Mouse (Mus musculus) limb, embryonic 11.5 days (tissue): ENCODE measurements at regions not wholly inside any gene's neighbourhood (a gene's known extent, or its start where the extent isn't known, plus 50 kb on each side); places are given as distances from the start of the nearest gene placed in this dataset.

ENCODE experiments used
- ATAC-seq: fragments of 200-750 bp; cut with Nextera tagmentation; 2 replicates; pipeline ENCODE4 v1.8.0; 2017; ENCODE audit warnings: low read depth; ENCODE audit not compliant: insufficient number of reproducible peaks, low FRiP score, low TSS enrichment
- DNase-seq: peaks from one replicate; pipeline ENCODE4 v3.0.0-alpha.2; 2015; ENCODE audit warnings: low spot score
- H3K27ac ChIP-seq: fragments of 300-500 bp; sonication (generic); replicated peaks from 2 replicates; pipeline ENCODE4 v1.5.1; 2014; ENCODE audit warnings: low read depth, mild to moderate bottlenecking, low read length
- H3K27me3 ChIP-seq: fragments of 300-500 bp; sonication (generic); 2 replicates; pipeline ENCODE4 v1.6.1; 2014; ENCODE audit warnings: mild to moderate bottlenecking, low read length, mixed read lengths; ENCODE audit not compliant: control insufficient read depth, insufficient read depth
- H3K36me3 ChIP-seq: fragments of 300-500 bp; sonication (generic); 2 replicates; pipeline ENCODE4 v1.6.1; 2014; ENCODE audit warnings: mild to moderate bottlenecking, low read length, moderate library complexity, mixed read lengths; ENCODE audit not compliant: control insufficient read depth, insufficient read depth
- H3K4me1 ChIP-seq: fragments of 300-500 bp; sonication (generic); 2 replicates; pipeline ENCODE4 v1.6.1; 2014; ENCODE audit warnings: low read length, mixed read lengths; ENCODE audit not compliant: control insufficient read depth, insufficient read depth
- H3K4me2 ChIP-seq: fragments of 300-500 bp; sonication (generic); 2 replicates; pipeline ENCODE4 v1.6.1; 2014; ENCODE audit warnings: low read depth, mild to moderate bottlenecking, moderate library complexity; ENCODE audit not compliant: severe bottlenecking
- H3K4me3 ChIP-seq: fragments of 300-500 bp; sonication (generic); 2 replicates; pipeline ENCODE4 v1.5.1; 2014; ENCODE audit warnings: low read depth, low read length
- H3K9ac ChIP-seq: fragments of 300-500 bp; sonication (generic); 2 replicates; pipeline ENCODE4 v1.6.1; 2014; ENCODE audit warnings: mild to moderate bottlenecking, low read length
- H3K9me3 ChIP-seq: fragments of 300-500 bp; sonication (generic); 2 replicates; pipeline ENCODE4 v1.6.1; 2016; ENCODE audit warnings: low read length; ENCODE audit not compliant: control insufficient read depth
- WGBS: fragments of 180-500 bp; shearing (Covaris S2); extraction: QIAGEN DNeasy Blood & Tissue Kit; methylation state at CpG from one replicate; pipeline ENCODE4 v1.1.7; 2014; 5-methylcytosine and 5-hydroxymethylcytosine counted together

- Histone ChIP-seq H3K9me3 (no peaks in the 10 kb centered on the region), H3K27me3 (no peaks in the 10 kb centered on the region), H3K4me2 (no peak overlapping the region), H3K4me1 (no peaks in the 10 kb centered on the region), H3K9ac (no peak overlapping the region), H3K27ac (no peak overlapping the region), H3K36me3 (no peaks in the 10 kb centered on the region), H3K4me3 (no peak overlapping the region)
- WGBS, result 91% methylated on average over 2 of the region's 2 CpGs
- ATAC-seq (no peak), DNase-seq (no peak)
Measured at GRCm38 (mm10) chr8:7732726-7733125, 928.3 kb downstream of the Efnb2 start.

GRCm38 (mm10) chr8:7721880-7722279, 939.2 kb downstream of the Efnb2 start:
- Histone ChIP-seq H3K27me3 (no peaks in the 10 kb centered on the region), H3K36me3 (no peaks in the 10 kb centered on the region), H3K4me2 (no peak overlapping the region), H3K4me3 (no peak overlapping the region), H3K27ac (no peak overlapping the region), H3K9me3 (no peaks in the 10 kb centered on the region), H3K9ac (no peak overlapping the region), H3K4me1 (no peaks in the 10 kb centered on the region)
- ATAC-seq (no peak), DNase-seq (no peak)
- 96% methylated on average over 3 of the region's 3 CpGs for WGBS

- Histone ChIP-seq H3K27me3 (no peaks in the 10 kb centered on the region), H3K4me3 (no peak overlapping the region), H3K4me1 (no peaks in the 10 kb centered on the region), H3K27ac (no peak overlapping the region), H3K4me2 (no peak overlapping the region), H3K36me3 (no peaks in the 10 kb centered on the region), H3K9me3 (no peaks in the 10 kb centered on the region), H3K9ac (no peak overlapping the region)
- no peak for DNase-seq
- WGBS, result 85% methylated on average over 5 of the region's 5 CpGs
- ATAC-seq, result no peak
Measured at GRCm38 (mm10) chr8:7718898-7719696, 941.9 kb downstream of the Efnb2 start.

- no peak overlapping the region for H3K4me3 ChIP-seq
- H3K36me3 ChIP-seq, result no peaks in the 10 kb centered on the region
- H3K9ac ChIP-seq, result no peak overlapping the region
- DNase-seq, result no peak
- ATAC-seq, result no peak
- H3K27ac ChIP-seq, result no peak overlapping the region
- H3K4me2 ChIP-seq, result no peak overlapping the region
- H3K9me3 ChIP-seq, result no peaks in the 10 kb centered on the region
- H3K4me1 ChIP-seq, result no peaks in the 10 kb centered on the region
- no peaks in the 10 kb centered on the region for H3K27me3 ChIP-seq
- 71% methylated on average over 1 of the region's 1 CpGs for WGBS
Measured at GRCm38 (mm10) chr8:7710764-7711163, 950.3 kb downstream of the Efnb2 start.

GRCm38 (mm10) chr8:7709406-7709805, 951.6 kb downstream of the Efnb2 start:
- Histone ChIP-seq H3K27ac (no peak overlapping the region), H3K9ac (no peak overlapping the region), H3K27me3 (no peaks in the 10 kb centered on the region), H3K9me3 (no peaks in the 10 kb centered on the region), H3K4me3 (no peak overlapping the region), H3K36me3 (no peaks in the 10 kb centered on the region), H3K4me1 (no peaks in the 10 kb centered on the region), H3K4me2 (no peak overlapping the region)
- DNase-seq, result no peak
- ATAC-seq, result no peak
- 85% methylated on average over 1 of the region's 1 CpGs for WGBS

- H3K9ac ChIP-seq, result no peak overlapping the region
- no peaks in the 10 kb centered on the region for H3K9me3 ChIP-seq
- H3K27ac ChIP-seq, result no peak overlapping the region
- no peak overlapping the region for H3K4me3 ChIP-seq
- no peaks in the 10 kb centered on the region for H3K27me3 ChIP-seq
- H3K4me2 ChIP-seq, result no peak overlapping the region
- ATAC-seq, result no peak
- 87% methylated on average over 2 of the region's 2 CpGs for WGBS
- no peak for DNase-seq
- H3K36me3 ChIP-seq, result no peaks in the 10 kb centered on the region
- H3K4me1 ChIP-seq, result no peaks in the 10 kb centered on the region
Measured at GRCm38 (mm10) chr8:7691355-7691996, 969.6 kb downstream of the Efnb2 start.

- Histone ChIP-seq H3K27ac (no peak overlapping the region), H3K9me3 (no peaks in the 10 kb centered on the region), H3K4me1 (no peaks in the 10 kb centered on the region), H3K4me3 (no peak overlapping the region), H3K27me3 (no peaks in the 10 kb centered on the region), H3K4me2 (no peak overlapping the region), H3K36me3 (no peaks in the 10 kb centered on the region), H3K9ac (no peak overlapping the region)
- no peak for DNase-seq
- ATAC-seq, result no peak
Measured at GRCm38 (mm10) chr8:7653804-7654203, 1007.2 kb downstream of the Efnb2 start.
